Comparison of ENCODE assay signal across 9 mouse cellular contexts in genomic region chr6:13676196-13676595, GRCm38 (mm10). TPM values are rescaled to one million over a fixed set of nuclear protein-coding genes. Genes with fewer than 3 reads are reported as not detected.
DNase-seq lines count a peak whose midpoint lies in the region; ATAC-seq lines count a peak whose summit lies in the region.
"Had no signal": no experiment of that assay in that cellular context is flagged by ENCODE, and none has a peak within 500 bp of the region (broad histone marks: within the 10 kb centered on the region; RNA-seq: fewer than 3 reads in every experiment).

No protein-coding gene starts in this region.

- no peaks in the 10 kb centered on the region for H3K9me3 ChIP-seq in kidney, embryonic 15.5 days (replicated peaks)
- H3K9me3 ChIP-seq in hindbrain, embryonic 11.5 days (ENCODE audit: control insufficient read depth, low read length), result no peaks in the 10 kb centered on the region
- H3K9me3 ChIP-seq in midbrain, embryonic 11.5 days (ENCODE audit: control insufficient read depth, low read length), result no peaks in the 10 kb centered on the region

- no peak overlapping the region for H3K27ac ChIP-seq in kidney, embryonic 15.5 days
- H3K27ac ChIP-seq in hindbrain, embryonic 11.5 days (ENCODE audit: low read depth, low read length), result no peak overlapping the region
- no peak overlapping the region for H3K27ac ChIP-seq in midbrain, embryonic 11.5 days (ENCODE audit: low read depth, low read length)

- H3K36me3 ChIP-seq in kidney, embryonic 15.5 days, result no peaks in the 10 kb centered on the region
- no peaks in the 10 kb centered on the region for H3K36me3 ChIP-seq in hindbrain, embryonic 11.5 days (ENCODE audit: control insufficient read depth, insufficient read depth, low read length)
- no peaks in the 10 kb centered on the region for H3K36me3 ChIP-seq in midbrain, embryonic 11.5 days (ENCODE audit: control insufficient read depth, insufficient read depth, low read length)

- 0 out of 2 replicates have a peak, but pooled peaks cover 2% of the 10 kb centered on the region for H3K4me1 ChIP-seq in kidney, embryonic 15.5 days
- H3K4me1 ChIP-seq in hindbrain, embryonic 11.5 days (replicated peaks; ENCODE audit: control insufficient read depth, insufficient read depth, low read length), result no peaks in the 10 kb centered on the region
- H3K4me1 ChIP-seq in midbrain, embryonic 11.5 days (ENCODE audit: control insufficient read depth, insufficient read depth, low read length), result peaks cover 7% of the 10 kb centered on the region; the same call in 1 of the 2 replicates

- peak overlapping the region; percentile 90 for H3K4me3 ChIP-seq in kidney, embryonic 15.5 days (replicated peaks)
- no peak overlapping the region for H3K4me3 ChIP-seq in hindbrain, embryonic 11.5 days (ENCODE audit: low read depth, low read length)
- H3K4me3 ChIP-seq in midbrain, embryonic 11.5 days (ENCODE audit: low read depth, low read length), result peak overlapping the region; percentile 87

- no peak for DNase-seq in kidney, postnatal 25 days
- peak; percentile 15 for DNase-seq in Muller cell, postnatal 12 days (ENCODE audit: inconsistent ontology term)
- DNase-seq in hindbrain, embryonic 11.5 days (ENCODE audit: low spot score), result no peak
- DNase-seq in midbrain, embryonic 11.5 days (ENCODE audit: low spot score, missing footprints), result no peak
- DNase-seq in kidney, postnatal 4 days, result no peak
- no peak for DNase-seq in cerebellum, adult 18-20 months
- DNase-seq in right cerebral cortex, postnatal 4 days, result no peak
- DNase-seq: kidney, adult 18-20 months had no signal

- H3K4me2 ChIP-seq in kidney, embryonic 15.5 days, result peak overlapping the region; percentile 77
- peak overlapping the region; percentile 84; the same call in 1 of the 2 replicates for H3K4me2 ChIP-seq in hindbrain, embryonic 11.5 days (replicated peaks; ENCODE audit: low read depth, low read length)
- H3K4me2 ChIP-seq in midbrain, embryonic 11.5 days, result peak overlapping the region; percentile 84; the same call in 1 of the 2 replicates

- ATAC-seq in kidney, embryonic 15.5 days (replicated peaks; ENCODE audit: low FRiP score), result no peak
- no peak for ATAC-seq in hindbrain, embryonic 11.5 days (ENCODE audit: low FRiP score)
- no peak for ATAC-seq in midbrain, embryonic 11.5 days (ENCODE audit: low FRiP score)

- no peak overlapping the region for H3K9ac ChIP-seq in kidney, embryonic 15.5 days
- H3K9ac ChIP-seq in hindbrain, embryonic 11.5 days (ENCODE audit: low read depth, low read length), result no peak overlapping the region
- no peak overlapping the region for H3K9ac ChIP-seq in midbrain, embryonic 11.5 days (ENCODE audit: low read length)

- H3K27me3 ChIP-seq in kidney, embryonic 15.5 days, result no peaks in the 10 kb centered on the region
- H3K27me3 ChIP-seq in hindbrain, embryonic 11.5 days (ENCODE audit: control insufficient read depth, insufficient read depth, low read length), result no peaks in the 10 kb centered on the region
- no peaks in the 10 kb centered on the region for H3K27me3 ChIP-seq in midbrain, embryonic 11.5 days (ENCODE audit: control insufficient read depth, insufficient read depth, low read length)

RNA-seq across cellular contexts. Expression of gene Bmt2, which starts 1.6 kb away (rescaled TPM):
- 17.8 and 18.6 TPM in 2 replicates for polyA plus RNA-seq in kidney, embryonic 15.5 days (2015; fragmentation: Nextera tagmentation; extraction: Ambion mirVana)
- 23.7 and 25.4 TPM in 2 replicates for polyA plus RNA-seq in hindbrain, embryonic 11.5 days (2014; fragmentation: Nextera tagmentation; extraction: Ambion mirVana)
- 26.5 and 29.1 TPM in 2 replicates for polyA plus RNA-seq in midbrain, embryonic 11.5 days (2014; fragmentation: Nextera tagmentation; extraction: Ambion mirVana)
